Mouse (Mus musculus): ENCODE data around the gene Mrps2. TPM values are rescaled to one million over a fixed set of nuclear protein-coding genes. Genes with fewer than 3 reads are reported as not detected.

The Mrps2 gene
- total and polyA plus RNA-seq, 3 experiments: 30.5 to 71.4 (median 70.3) TPM

GRCm38 (mm10) chr2:28464919-28465318 lies 2.9 kb upstream of the Mrps2 start:
- Histone ChIP-seq H3K36me3 (ENCODE audit: control insufficient read depth in 1 of 2, insufficient read depth in 2 of 2, low read length in 2 of 2) (peaks cover 2% of the 10 kb centered on the region in 2 experiments; a peak in 2 of 4 replicates), H3K27me3 (ENCODE audit: control insufficient read depth in 1 of 2, insufficient read depth in 2 of 2, low read length in 2 of 2) (peaks cover 0 to 2% of the 10 kb centered on the region in 2 experiments; a peak in 2 of 4 replicates), H3K9ac (ENCODE audit: control insufficient read depth, low read depth, low read length, poor library complexity, severe bottlenecking) (no peak overlapping the region), H3K4me3 (ENCODE audit: control insufficient read depth in 1 of 2, insufficient read depth in 1 of 2, low read depth in 2 of 2, low read length in 2 of 2) (no peak overlapping the region), H3K4me1 (ENCODE audit: control insufficient read depth in 1 of 2, insufficient read depth in 2 of 2, low read length in 2 of 2) (peaks cover 3 to 12% of the 10 kb centered on the region in 2 experiments; a peak in 2 of 4 replicates), H3K79me2 (ENCODE audit: control insufficient read depth, insufficient read depth, low read length, poor library complexity) (peaks cover 12% of the 10 kb centered on the region), H3K9me3 (replicated peaks; ENCODE audit: insufficient read depth, low read length) (no peaks in the 10 kb centered on the region), H3K27ac (ENCODE audit: control insufficient read depth, low read depth, low read length) (no peak overlapping the region)
- no peak for DNase-seq (ENCODE audit: low read depth, low spot score)
- no peak for TF ChIP-seq ELF1 (IDR thresholded peaks at IDR 0.05; ENCODE audit: low read depth, low read length)
- TF ChIP-seq ZMIZ1 (IDR thresholded peaks at IDR 0.05; ENCODE audit: low read depth, low read length): no peak
- TF ChIP-seq GABPA (IDR thresholded peaks at IDR 0.05; ENCODE audit: low read depth, low read length): no peak
- no peak for TF ChIP-seq ETS1 (IDR thresholded peaks at IDR 0.05; ENCODE audit: low read depth, low read length)
- TF ChIP-seq EP300 (IDR thresholded peaks at IDR 0.05; ENCODE audit: low read depth in 1 of 2, low read length in 2 of 2): no peak
- TF ChIP-seq UBTF (IDR thresholded peaks at IDR 0.05; ENCODE audit: borderline replicate concordance, insufficient read depth, low read depth, low read length): no peak
- TF ChIP-seq POLR2AphosphoS2 (IDR thresholded peaks at IDR 0.05; ENCODE audit: low read length): no peak
- TF ChIP-seq USF2 (IDR thresholded peaks at IDR 0.05; ENCODE audit: borderline replicate concordance in 1 of 2, insufficient read depth in 1 of 2, low read depth in 1 of 2, low read length in 2 of 2): no peak
- no peak for TF ChIP-seq RCOR1 (IDR thresholded peaks at IDR 0.05; ENCODE audit: low read depth, low read length)
- TF ChIP-seq MEF2A (IDR thresholded peaks at IDR 0.05; ENCODE audit: extremely low read depth, insufficient replicate concordance, low read depth, low read length, poor library complexity, severe bottlenecking): no peak
- TF ChIP-seq POLR2A (IDR thresholded peaks at IDR 0.05; ENCODE audit: control insufficient read depth in 1 of 2, insufficient read depth in 1 of 2, low read depth in 1 of 2, low read length in 2 of 2, poor library complexity in 1 of 2): no peak
- no peak for TF ChIP-seq ZKSCAN1 (IDR thresholded peaks at IDR 0.05; ENCODE audit: low read depth, low read length)

DNA sequence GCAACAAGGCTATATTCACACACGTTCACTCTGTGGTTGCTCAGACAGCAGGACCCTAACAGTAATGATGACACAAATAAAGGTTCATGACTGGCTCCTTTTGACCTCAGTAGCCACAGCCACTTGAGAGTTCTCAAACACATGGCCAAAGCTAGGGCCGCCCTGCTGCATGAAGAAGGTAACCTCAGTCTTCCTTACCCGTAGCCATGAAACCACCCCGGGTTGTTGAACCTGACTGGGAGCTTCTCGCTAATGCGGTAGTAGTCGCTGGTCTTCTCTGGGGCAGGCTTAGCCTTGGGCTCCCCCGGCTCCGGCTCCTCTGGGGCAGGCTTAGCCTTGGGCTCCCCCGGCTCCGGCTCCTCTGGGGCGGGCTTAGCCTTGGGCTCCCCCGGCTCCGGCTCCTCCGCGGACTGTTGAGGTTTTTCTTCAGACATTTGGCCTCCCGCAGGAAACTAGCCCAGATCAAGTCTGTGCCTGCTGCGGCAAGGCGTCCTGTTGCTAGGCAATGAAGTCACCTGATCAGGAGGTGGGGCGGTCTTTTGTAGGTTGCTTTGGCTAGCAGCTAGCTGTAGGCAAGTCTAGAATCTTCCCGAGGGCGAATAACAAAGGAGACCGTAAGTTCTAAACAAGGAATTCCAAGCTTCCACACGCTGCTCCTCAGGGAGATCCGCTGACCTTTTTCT lies 1.9 kb upstream of the Mrps2 start, which contains the start of gene 1700007K13Rik:
TSS of gene 1700007K13Rik (minus strand) at position 497 of the 683 bp plus-strand sequence.
- Histone ChIP-seq H3K36me3 (ENCODE audit: control insufficient read depth in 1 of 2, insufficient read depth in 2 of 2, low read length in 2 of 2) (peaks cover 2% of the 10 kb centered on the region in 2 experiments; a peak in 3 of 4 replicates), H3K27me3 (ENCODE audit: control insufficient read depth in 1 of 2, insufficient read depth in 2 of 2, low read length in 2 of 2) (no peaks in the 10 kb centered on the region), H3K9me3 (replicated peaks; ENCODE audit: insufficient read depth, low read length) (no peaks in the 10 kb centered on the region), H3K27ac (ENCODE audit: control insufficient read depth, low read depth, low read length) (no peak within 1 kb of the TSS), H3K4me3 (ENCODE audit: control insufficient read depth in 1 of 2, insufficient read depth in 1 of 2, low read depth in 2 of 2, low read length in 2 of 2) (no peak within 1 kb of the TSS), H3K9ac (ENCODE audit: control insufficient read depth, low read depth, low read length, poor library complexity, severe bottlenecking) (no peak within 1 kb of the TSS), H3K79me2 (ENCODE audit: control insufficient read depth, insufficient read depth, low read length, poor library complexity) (peaks cover 12% of the 10 kb centered on the region), H3K4me1 (ENCODE audit: control insufficient read depth in 1 of 2, insufficient read depth in 2 of 2, low read length in 2 of 2) (peaks cover 3 to 12% of the 10 kb centered on the region in 2 experiments; a peak in 2 of 4 replicates)
- TF ChIP-seq GATA1 (IDR thresholded peaks at IDR 0.05; ENCODE audit: low read depth, low read length): no peak
- no peak for TF ChIP-seq BHLHE40 (IDR thresholded peaks at IDR 0.05; ENCODE audit: borderline replicate concordance, low read depth, low read length)
- TF ChIP-seq MAX (IDR thresholded peaks at IDR 0.05; ENCODE audit: low read length): no peak
- no peak for TF ChIP-seq POLR2AphosphoS5 (IDR thresholded peaks at IDR 0.05; ENCODE audit: borderline replicate concordance, low read depth, low read length)
- no peak for TF ChIP-seq ETS1 (IDR thresholded peaks at IDR 0.05; ENCODE audit: low read depth, low read length)
- TF ChIP-seq CHD2 (IDR thresholded peaks at IDR 0.05; ENCODE audit: low read length): no peak
- TF ChIP-seq MYC (IDR thresholded peaks at IDR 0.05; ENCODE audit: low read depth, low read length): no peak
- TF ChIP-seq TBP (IDR thresholded peaks at IDR 0.05; ENCODE audit: low read depth, low read length): no peak
- no peak for TF ChIP-seq HCFC1 (IDR thresholded peaks at IDR 0.05; ENCODE audit: low read depth, low read length)
- no peak for TF ChIP-seq NELFE (IDR thresholded peaks at IDR 0.05; ENCODE audit: low read depth, low read length)
- no peak for TF ChIP-seq POLR2AphosphoS2 (IDR thresholded peaks at IDR 0.05; ENCODE audit: low read length)
- TF ChIP-seq POLR2A (IDR thresholded peaks at IDR 0.05; ENCODE audit: control insufficient read depth in 1 of 2, insufficient read depth in 1 of 2, low read depth in 1 of 2, low read length in 2 of 2, poor library complexity in 1 of 2): no peak
- no peak for TF ChIP-seq JUND (IDR thresholded peaks at IDR 0.05; ENCODE audit: low read depth, low read length)
- no peak for TF ChIP-seq ZC3H11A (IDR thresholded peaks at IDR 0.05; ENCODE audit: low read depth, low read length)
- TF ChIP-seq CHD1 (IDR thresholded peaks at IDR 0.05; ENCODE audit: low read depth, low read length): no peak
- TF ChIP-seq TCF12 (IDR thresholded peaks at IDR 0.05; ENCODE audit: low read depth, low read length): no peak
- no peak for TF ChIP-seq RCOR1 (IDR thresholded peaks at IDR 0.05; ENCODE audit: low read depth, low read length)
- no peak for TF ChIP-seq TAL1 (IDR thresholded peaks at IDR 0.05; ENCODE audit: low read length)
- no peak for DNase-seq (ENCODE audit: low read depth, low spot score)
